Mouse (Mus musculus) adrenal gland, adult (tissue): Measurements from ENCODE around the gene Ucp2.

Experiments used
- DNase-seq, 2 experiments: peaks; one replicate each; pipeline ENCODE4 v3.0.0; 2022 to 2023; ENCODE audit warnings: low spot score in 1 of 2; ENCODE audit not compliant: inconsistent age in 2 of 2

The Ucp2 gene

DNA sequence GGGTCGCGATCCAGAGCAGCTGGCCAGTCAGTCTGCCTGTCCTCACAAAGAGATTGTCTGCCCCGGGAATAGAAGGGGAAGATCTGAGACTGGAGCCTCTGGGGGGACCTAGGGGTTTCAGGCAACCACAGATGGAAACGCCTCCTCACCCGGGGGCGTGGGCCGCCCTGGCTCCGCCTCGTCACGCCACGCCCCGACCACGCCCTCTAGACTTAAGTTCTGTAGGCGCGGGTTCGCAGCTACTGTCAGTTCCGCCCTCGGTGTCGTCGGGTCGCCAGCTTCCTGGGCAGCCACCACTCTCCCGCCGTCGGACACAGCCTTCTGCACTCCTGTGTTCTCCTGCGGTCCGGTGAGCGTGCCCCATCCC lies at the start of gene Ucp2:
Gene Ucp2, plus strand, starts transcription at position 221 of the 367 bp plus-strand sequence.
- DNase-seq = peak; percentile 90 to 95

DNA sequence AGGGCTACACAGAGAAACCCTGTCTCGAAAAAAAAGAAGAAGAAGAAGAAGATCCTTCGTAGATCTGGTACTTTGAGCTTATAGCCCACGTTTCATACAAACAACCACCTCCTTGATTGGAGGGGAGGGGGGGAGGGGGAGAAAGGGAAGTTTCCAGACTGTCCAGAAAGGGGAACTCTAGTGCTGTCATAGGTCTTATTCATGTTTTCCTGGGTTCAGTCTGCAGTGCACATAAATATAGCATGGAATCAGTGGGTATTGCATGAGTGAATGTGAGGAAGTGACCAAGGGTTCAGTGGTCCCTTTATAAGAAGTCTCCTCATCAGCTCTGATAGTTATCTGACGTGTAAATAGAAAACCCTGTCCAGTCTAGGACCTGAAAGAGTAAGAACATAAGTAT lies 49.4 kb upstream of the Ucp2 start:
- no peak for DNase-seq

DNA sequence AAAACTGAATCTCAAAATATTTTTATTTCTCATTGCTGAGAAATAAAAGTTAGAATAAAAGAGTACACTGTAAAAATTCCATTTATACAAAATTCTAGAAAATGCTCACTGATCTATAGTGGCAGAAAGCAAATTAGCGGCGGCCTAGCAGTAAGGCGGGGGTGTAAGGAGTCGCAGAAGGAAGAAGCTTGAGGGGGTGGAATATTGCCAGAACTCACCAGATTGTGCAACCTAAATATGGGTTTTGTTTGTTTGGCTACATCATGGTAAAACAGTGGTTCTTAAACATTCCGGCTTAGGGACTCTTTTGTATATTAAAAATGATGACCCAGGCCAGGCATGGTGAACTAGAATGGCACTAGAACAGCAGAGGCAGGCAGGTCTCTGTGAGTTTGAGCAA lies 46.9 kb upstream of the Ucp2 start:
- no peak for DNase-seq

DNA sequence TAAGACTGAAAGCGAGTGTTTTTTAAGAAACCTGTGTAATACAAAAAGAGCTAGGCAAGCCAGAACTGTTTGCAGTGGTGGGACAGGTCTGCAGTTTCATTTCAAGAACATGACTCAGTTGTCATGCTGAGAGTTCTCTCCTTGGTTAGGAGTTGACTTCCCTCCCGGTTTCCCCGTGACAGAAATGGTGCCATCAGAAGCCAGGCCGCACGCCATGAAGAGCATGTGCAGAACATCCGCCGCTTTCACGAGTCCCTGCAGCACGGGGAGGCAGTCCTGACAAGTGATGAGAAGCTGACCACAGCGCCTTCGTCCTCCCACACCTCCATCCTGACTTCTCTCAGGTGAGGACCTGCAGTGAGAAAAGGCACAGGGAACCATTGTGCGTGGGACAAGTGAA lies 44.6 kb upstream of the Ucp2 start:
- no peak for DNase-seq

DNA sequence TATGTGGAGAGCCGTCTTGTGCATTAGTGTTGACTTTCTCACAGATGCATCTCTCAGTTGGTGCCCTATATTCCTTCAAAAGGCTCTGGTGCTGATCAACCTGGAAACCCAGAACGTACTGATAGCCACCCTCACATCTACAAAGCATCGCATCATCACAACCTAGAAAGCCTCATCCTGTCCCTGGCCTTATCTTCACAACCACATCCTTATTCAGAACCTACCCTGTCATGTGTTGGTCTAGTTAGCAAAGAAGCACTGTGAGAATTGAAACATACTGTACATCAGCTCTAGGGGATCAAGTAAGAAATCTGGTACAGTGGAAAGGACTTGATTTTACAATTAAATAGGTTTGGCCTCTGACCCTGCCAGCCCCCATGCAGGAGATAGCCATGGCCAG lies 44.2 kb upstream of the Ucp2 start:
- DNase-seq = no peak

DNA sequence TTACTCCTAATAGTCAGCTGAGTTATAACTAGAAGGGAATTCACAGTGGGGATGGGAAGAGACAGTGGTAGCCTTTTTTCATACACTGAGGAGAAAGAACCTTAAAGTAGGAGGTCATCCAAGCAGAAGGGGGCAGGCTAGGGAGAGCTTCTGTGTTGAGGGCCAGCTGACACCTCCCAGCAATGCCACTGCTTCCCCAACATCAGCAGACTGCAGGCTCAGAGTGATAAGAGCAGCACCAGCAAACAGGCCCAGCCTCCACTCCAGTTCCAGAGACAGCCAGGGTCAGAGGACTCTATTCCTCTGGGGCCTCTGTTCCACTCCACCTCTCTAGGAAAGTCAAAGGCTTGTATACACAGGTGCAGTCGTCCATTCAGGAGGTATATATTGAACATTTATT lies 35.0 kb upstream of the Ucp2 start:
- DNase-seq = no peak

DNA sequence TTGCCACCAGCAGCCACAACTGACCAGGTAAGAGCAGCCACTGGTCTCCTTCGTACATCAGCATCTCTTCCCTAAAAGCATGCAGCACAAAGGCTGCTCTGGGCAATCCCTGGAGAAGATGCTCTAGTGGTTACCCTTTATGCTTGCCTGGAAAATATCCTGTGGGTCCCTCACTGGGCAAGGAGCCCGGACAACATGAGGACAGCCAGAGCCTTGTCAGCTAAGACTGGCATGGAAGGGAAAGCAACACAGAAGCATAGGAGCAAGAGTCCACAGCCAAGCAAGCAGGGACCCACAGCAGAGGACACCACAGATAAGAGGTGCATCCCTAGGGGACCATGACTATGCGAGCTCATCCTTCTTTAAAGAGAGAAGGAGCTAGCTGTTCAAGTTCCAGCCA lies 33.3 kb upstream of the Ucp2 start:
- DNase-seq = peak in 1 of 2 experiments; percentile 52

DNA sequence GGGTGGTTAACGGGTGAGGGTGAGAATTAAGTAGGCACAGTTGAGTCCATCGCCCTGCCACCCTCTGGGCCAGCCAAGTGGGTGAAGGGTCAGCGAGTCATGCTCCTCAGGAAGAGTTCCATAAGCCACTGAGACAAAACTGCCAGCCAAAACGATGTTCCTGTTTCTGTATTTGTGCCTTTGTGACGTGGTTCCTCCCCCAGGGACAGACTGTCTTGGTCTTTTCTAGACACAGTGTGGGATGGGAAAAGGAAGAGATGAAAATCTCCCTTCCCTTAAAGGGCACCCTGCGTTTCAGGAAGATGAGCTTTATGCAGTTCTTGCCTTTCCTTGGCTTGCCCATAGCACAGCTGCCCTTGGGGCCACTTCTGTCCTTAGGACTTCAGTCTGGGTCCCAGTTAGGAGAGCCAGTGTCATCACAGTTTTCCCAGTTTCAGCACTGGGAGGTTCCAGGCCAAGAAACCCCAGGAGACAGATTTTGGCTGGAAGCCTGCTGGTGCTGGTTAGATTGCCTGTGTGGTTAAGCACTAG lies 31.5 kb upstream of the Ucp2 start:
- DNase-seq = peak; percentile 83 to 91

DNA sequence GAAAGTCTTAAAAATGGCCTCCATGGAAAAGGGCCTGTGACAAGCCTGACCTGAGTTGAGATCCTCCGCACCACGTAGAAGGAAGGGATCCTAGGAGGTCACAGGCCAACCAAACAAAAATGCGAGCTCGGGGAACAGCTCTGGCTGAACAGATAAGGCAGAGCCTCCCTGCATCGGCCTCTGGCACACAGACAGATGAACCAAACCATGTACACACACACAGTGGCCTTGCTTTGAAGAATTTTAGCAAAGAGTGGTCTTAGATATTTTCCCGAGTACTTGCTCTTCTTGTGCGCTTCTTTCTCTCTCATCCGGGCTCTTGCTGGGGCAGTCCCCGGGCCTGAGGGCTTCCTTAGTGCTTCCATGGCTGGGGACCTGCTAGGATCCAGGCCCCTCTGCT lies 29.9 kb upstream of the Ucp2 start:
- DNase-seq = no peak

DNA sequence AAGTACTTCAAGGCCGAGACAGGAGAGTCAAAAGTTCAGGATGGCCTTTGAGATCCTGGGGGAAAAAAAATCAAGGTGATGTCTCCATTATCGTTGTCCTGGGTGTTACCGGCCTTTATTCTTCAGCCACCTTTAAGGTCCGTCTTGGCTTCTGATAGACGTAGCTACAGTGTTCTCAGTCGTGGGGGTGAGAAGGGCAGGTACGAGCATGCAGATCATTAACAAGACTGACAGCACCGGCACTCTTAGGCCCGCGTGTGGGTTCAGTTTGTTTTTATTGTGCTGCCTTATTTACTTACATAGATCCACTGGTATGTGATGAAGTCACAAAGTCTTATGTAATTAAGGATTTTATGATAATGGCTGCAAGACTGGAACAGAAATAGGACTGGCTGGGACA lies 29.4 kb upstream of the Ucp2 start:
- DNase-seq = peak in 1 of 2 experiments; percentile 26

DNA sequence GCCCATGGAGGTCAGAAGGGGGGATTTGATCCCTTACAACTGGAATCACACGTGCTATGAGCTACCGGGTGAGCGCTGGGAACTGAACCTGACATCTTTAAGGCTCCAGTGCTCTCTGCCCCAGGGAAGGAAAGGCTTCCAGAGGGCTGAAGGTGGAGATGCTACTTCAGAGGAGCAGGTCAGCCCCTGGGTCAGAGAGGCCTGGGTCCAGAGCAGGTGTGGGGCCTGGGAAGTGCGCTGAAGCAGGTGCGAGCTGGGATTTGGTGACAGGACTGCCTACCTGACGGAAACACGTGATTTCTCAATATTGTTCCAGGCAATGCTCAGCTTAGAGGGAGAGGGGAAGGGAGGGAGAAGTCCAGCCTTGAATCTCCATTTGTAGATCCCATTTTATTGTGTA lies 28.9 kb upstream of the Ucp2 start:
- DNase-seq = no peak

DNA sequence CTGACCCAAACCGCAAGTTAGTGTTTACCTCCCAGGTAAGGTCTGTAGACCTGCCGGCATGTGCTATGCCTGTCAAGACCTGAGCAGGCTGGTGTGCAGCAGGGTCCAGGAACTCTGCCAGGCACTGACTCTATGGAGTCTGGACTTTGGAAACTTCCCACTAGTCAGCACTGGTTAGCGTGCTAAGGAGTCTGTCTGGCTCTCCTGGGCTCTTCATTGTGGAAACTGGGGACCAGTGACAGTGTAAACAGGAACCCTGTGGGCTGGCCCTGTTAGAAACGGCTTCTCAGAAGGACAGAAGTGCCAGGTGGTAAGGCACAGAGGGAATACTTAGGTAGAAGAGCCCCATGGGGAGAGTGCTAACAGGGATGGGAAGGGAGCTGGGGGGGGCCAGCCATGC lies 27.9 kb upstream of the Ucp2 start:
- DNase-seq = no peak

DNA sequence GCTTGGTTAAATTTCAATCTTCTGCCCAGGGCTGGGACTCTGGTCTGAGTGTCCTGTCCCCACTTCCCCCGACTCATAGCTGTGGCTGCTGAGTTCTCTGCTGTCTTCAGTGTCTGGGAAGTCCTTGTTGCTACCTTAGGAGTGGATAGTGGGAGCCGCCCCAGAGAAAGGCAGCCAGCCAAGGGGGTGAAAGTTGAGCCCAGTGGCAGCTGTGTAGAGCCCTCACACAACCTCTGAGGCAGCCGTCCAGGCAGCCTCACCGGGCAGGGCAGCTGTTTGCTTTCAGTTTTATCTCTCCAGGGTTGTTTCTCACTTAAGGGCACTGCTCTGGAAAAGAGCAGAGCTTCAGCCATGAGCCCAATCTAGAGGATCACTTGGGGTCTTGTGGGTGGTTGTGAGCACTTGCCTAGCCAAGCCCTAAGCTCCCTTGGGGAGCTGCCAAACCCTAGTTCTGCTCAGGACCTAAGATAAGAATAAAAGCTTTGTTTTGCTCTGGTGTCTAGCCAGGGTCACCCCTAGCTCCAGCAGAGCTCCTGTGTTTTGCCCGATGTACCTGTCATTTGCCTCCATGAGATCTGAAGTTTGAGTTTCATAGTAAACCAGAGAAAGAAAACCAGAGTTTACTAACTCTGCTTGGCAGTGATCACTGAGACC lies 27.4 kb upstream of the Ucp2 start:
- peak; percentile 83 to 92 for DNase-seq

DNA sequence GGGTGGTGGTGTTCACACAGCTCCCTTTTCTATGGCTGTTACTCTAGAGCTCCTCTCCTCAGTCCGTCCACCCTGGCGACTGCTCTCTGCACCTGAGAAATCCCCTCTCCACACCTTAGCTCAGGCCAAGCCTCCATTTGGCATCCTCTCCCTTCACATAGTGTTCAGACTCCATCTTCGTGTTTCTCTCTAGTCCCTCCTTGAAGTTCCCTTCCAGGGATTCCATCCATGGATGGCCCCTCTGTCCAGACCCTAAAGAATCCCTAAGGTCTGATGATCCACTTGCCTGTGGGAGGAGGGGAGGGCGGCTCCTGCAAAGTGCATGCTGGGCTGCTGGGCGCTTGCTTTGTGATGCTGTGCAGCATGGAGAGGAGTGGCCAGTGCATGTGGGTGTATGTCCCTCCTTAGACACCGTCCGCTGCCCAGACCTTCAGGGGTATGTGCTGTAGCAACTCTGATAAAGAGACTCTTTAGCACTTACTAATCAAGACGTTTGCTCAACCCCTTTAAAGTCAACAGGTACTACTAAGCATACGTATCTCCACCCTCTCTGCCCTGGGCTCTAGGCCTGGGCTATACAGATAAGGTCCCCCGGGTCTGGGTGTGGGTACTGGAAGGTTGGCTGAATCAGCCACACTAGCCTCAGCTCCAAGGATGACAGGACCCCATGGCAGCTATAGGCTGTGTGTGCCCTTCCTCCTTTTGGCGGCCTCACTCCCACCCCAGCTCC lies 26.2 kb upstream of the Ucp2 start:
- peak in 1 of 2 experiments; percentile 20 for DNase-seq

DNA sequence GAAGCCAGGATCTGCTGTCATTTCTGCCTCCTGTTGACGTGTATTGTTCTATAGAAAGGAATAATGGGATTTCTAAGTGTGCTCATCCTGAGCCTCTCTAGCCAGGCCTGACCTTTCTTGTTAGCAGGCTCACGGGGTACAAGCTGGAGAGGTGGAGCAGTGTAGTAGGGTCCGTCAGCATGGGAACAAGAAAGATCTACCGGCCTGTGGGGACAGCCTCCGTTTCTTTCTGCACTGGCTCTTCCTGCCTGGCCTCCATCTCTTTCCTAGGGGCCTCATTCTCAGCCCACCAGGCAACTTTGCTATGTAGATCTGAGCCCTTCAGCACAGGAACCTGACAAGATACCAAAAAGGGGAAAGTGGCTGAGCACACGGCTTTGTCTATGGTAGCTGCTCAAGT lies 24.4 kb upstream of the Ucp2 start:
- no peak for DNase-seq

DNA sequence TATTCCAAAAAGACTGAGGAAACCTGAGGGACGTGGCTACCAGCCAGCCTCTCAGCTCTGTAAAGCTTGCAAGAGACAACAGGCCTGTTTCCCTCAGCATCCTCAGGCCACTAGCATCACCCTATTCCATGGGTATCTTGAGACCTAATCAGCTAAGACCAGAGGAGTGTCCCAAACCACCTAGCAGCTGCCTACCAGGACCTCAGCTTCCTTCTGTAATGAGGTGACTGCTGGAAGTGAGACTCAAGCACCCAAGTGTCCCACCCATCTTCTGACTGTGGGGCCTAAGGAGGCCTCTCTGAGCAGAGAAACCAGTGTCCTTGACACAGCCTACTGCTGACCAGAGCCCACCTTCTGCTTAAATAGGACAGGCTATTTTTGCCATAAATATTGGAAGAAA lies 23.6 kb upstream of the Ucp2 start:
- DNase-seq = no peak

DNA sequence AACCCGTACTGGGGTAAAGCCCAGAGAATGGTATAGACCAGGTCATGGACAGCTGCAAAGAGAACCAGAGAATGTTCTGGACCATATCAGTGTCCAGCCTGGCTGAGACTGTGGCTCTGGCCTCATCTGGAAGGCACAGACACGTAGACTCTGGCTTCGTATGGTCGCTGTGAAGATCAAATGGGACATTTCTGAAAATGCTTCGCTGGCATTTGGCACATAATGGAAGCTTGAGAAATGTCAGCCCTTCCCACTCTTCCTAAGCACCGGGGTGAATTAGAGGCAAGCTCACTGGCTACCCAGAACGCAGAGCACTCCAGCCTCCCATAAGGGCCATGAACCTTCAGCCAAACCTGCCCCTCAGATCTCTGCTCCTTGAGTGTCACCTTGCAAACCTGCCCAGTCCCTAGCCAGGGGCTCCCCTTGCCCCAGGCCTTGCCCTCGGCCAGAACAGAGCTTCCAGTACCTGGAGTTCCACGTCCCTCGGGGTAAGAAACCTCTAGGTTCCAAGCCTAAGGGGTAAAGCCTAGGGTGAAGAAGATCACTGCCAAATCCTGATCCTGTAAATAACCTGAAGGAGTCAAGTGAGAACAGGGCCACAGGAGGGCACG lies 22.2 kb upstream of the Ucp2 start:
- peak in 1 of 2 experiments; percentile 42 for DNase-seq

DNA sequence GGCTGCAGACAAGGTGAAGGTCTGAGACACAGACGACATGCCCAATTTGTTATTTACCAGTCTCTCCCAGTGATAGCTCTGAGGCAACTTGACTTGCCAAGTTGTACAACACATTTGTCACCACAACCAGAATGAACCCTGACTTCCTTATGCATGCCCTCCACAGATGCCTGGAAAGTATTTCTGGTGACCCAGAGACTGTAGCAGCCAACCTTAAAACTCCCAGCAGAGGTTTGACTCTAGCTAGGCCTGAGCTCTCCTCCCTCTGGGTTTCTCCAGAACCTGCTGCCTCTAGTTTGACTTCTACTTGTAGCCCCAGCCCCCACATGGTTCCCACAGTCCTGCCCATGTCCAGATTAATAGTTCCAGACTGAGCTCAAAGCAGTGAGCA lies 21.7 kb upstream of the Ucp2 start:
- no peak for DNase-seq

DNA sequence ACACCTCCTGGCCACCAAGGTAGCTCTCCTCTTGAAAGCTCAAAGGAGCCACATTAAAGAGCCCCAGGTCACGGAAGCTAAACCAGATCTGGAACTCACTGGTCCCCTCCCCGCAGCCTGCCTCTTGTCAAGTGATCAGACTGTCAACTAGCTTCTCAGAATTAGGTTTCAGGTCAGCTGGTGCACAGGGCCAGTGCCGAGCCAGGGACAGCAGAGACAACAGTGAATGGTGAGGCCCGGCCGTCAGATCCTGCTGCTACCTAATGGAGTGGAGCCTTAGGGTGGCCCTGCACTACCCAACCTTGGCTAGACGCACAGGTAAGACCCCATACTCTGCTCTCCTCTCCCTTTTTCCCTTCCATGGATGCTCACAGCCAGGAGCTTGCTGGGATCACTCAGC lies 20.4 kb upstream of the Ucp2 start, which contains the start of gene Ucp3:
Gene Ucp3, plus strand, starts transcription at position 214 of the 400 bp plus-strand sequence.
- peak; percentile 45 to 73 for DNase-seq

DNA sequence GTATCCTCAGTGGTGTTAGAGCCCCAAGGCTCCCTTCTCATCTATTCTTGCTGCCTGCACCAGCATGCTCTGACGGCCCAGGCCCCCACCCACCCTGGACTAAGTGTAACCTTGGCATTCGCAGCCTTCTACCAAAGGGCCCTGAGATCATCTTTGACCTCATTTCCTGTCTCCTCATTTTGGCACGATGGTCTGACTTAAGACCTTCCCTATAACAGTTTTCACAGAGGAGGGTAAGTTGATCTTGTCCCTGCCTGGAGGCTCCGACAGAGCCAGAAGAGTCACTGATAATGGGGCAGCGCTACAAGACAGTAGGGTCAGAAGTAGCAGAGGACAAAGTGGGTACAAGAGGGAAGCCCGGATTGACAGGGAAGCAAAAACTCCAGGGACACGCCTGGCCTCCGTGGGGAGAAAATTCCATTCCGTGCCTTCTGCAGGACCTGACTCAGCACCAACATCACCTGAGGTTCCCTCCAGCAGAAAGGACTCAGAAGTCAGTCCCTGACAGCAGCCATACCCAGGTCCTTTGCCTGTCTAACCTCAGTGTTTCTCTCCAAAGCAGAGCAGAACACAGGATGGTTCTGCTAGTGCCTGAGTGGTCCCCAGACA lies 19.2 kb upstream of the Ucp2 start:
- peak in 1 of 2 experiments; percentile 74 for DNase-seq

DNA sequence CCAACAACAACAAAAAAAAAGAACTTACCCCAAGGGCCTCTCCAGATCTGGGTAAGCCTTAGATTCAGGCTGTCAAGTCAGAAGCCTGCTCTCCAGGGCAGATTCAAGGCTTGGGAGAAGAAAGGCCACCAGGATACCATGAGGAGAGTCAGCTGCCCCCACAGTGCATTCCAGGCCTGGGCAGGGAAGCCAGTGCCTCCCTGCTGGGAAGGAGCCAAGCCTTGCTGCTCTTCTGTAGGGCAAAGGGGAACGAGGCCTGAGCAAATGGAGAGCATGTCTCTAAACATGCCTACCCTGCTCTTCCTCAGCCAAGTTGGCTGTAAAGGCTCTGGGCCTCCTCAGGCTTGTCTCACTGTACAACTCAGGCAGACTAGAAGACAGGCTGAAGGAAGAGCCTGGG lies 18.5 kb upstream of the Ucp2 start:
- peak; percentile 58 to 79 for DNase-seq
